Mouse (Mus musculus): ENCODE measurements around the gene Tmod2.

The Tmod2 gene

DNA sequence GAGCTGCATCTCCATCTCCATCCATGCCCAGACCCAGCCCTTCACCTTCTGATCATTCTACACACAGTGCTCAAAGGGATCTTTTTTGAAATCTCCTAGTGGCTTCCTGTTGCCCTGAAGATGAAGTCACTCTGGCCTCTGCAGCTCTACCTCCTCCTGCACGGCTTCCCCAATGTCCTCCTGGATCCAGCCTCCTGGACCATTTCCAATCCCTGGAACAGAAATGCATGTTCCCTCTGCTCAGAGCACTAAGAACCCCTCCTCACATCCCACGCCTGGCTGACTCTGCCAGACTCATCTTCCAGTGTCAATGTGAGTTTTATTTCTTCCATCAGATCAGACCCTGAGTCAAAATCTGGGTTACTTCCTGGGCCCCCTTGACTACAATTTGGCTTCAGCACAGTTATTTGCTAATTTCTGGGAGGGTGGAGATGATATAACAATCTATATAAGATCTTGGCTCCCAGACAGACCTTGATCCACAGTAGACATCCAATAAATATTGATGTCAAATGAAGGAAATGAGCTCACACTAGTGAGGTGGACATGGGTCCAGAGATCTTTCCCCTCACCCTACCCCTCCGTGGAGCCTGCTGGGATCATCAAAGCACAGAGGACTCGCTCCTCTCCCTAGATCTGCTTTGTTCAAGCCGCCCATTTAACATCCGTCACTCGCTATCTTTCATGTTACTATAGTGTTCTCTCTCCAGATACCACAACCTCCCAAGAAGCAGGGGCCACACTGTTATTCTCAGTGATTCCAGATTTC is 10.8 kb downstream of the Tmod2 start:
- no peak for DNase-seq

GRCm38 (mm10) chr9:75599191-75599841 is 11.8 kb downstream of the Tmod2 start:
- no peak for DNase-seq

GRCm38 (mm10) chr9:75597596-75597995 is 13.5 kb downstream of the Tmod2 start:
- no peak for DNase-seq

DNA sequence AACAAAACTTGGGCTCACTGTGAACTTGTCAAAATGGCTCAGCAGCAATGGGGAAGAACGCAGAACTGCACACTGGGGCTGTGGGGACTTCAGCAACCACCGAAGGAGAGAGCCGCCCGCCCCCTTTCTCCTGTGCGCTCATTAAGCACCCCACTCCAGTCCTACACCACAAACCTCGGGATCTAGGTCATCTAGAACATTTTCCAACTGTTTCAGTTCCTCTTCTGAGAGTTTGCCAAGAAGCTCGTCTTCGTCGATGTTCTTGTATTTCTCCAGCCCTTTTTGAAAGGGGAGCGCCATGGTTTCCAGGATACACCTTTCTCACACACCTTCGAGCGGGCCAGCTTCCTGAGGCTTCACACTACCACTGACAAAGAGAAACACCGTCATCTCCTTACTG is 14.1 kb downstream of the Tmod2 start:
- no peak for DNase-seq

- no peak for DNase-seq
Measured at GRCm38 (mm10) chr9:75593481-75593880, 17.6 kb downstream of the Tmod2 start.

- DNase-seq: no peak
Measured at GRCm38 (mm10) chr9:75589850-75590790, 21.0 kb downstream of the Tmod2 start.

DNA sequence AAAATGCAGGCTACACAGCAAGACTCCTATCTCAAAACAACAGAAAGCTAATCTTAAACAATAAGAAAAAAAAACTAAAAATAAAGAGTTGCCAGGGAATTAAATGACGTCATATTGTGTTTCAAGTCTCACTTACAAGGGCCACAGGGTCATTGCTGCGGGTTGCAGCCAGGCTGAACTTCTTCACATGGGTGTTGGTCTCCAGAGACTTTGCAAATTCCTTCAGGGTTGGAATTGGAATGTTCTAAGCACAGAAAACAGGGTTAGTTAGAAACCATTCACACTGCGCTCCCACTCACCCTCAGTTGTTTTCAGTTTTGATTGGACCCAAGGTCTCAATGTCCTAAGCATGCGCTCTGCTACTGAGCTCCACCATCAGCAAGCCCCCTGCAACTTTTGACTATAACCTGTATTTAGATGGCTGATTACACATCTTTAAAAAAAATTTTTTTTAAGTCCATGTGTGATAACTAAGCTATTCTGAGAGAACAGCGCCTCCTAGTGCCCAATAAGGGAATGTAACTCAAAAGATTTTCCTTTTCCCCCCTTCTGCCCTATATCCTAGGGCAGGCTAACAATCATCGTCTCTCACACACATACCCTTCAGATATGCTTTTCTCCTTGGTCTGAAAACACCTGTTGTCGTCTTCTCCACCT is 29.3 kb downstream of the Tmod2 start:
- DNase-seq: peak; percentile 50 to 54

DNA sequence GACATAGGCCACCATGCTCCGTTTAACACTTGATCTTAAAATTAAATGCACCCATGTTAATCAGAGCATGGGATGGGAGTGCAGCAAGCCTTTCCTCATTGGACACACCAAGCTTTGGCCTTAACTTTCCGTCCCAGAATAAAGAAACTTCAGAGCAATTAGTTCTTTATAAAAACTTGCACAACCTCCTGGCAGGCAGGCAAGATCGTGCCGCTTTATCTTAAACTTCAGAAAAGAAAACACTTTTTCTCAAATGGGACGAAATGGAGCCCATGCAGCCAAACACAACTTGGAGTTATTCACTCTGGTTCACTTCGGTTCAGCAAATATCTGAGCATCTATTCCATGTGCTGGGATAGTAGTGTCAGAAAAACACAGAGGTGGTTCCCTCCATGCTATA is 31.8 kb downstream of the Tmod2 start:
- no peak for DNase-seq

DNA sequence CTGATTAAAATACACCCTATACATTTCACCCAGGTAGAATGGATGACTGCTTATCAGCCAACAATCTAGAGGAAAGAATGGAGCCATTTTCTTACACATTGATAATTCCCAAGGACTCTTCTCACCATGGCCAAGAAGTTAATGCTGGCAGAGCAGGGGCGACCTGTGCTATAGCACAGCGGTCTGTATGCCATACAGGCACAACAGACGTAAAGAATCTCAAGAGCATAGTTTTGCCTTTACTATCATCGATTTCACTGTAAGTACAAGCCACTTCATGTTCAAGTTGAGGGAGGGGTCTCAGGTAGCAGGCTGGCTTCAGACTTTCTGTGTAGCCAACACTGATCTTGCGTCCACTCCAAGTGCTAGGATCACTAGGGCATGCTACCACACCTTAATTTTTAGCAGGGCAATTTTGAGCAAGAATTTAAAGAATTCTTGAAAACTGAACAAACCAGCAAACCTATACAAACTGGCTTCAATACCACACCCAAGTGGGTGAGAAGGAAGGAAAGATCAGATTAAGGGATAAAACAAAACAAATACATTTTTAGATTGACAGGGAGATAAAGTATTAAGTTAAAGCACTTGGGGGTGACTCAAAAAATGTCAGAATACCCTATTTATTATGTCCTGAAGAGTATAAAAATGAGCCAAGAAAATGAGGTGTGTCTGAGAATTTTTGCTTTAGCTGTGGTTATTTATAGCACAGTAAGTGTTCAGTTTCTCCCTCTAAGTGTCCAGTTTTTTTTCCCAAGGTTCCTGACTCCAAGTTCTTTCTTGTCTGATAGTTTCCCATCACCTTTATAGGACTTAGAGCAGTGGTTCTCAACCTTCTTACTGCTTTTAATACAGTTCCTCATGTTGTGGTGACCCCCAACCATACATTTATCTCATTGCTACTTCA is 39.8 kb downstream of the Tmod2 start:
- DNase-seq: no peak

DNA sequence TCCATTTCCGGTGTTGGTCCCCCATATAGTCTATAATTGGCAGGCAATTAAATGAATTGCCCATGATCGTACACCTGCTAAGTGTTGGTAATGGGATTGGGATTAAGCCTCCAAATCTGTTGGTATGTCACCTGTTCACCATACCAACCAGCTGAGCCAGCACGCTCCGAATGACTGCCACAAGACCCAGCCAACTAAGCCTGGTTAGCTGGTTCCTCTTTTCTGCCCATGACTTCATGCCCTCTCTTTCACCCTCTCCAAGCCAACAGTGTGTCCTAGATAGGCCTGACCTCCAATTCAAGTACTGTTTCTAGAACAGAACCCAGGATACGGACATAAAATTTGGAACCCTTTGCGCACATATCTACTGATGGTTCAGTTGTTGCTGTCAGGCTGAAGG is 42.7 kb downstream of the Tmod2 start:
- peak; percentile 45 to 46 for DNase-seq

DNA sequence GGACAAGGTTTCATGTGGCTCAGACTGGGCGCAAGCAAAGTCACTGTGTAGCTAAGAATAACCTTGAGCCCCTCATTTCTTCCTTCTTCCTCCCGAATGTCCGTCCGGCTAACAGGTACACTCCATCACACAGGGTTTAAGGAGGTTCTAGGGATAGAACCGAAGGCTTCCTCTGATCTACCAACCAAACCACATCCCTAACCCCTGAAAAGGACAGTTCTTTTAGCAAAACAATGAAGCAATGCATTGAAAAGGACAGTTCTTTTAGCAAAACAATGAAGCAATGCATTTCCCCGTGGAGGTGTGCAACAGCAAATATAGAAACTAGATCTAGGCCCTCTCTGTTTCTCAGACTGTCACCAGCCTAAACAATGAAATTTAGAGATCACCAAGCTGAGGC is 46.2 kb downstream of the Tmod2 start:
- no peak for DNase-seq

GRCm38 (mm10) chr9:75563622-75564021 is 47.5 kb downstream of the Tmod2 start:
- DNase-seq: no peak

DNA sequence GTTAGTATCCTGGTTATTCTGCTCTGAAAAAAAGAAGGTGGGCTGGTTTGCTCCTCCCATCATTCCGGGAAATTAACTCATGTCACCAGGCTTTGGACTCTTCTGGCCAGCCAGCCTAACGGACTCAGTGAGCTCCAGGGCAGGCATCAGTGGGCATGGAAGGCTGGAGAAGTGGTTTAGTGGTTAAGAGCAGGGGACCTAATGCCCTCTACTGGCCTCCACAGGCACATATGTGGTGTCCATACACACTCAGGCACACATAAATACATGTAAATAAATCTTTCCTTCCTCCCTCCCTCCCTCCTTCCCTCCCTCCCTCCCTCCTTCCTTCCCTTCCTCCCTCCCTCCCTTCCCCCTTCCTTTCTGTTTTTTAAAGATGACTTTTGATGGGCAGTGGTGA is 47.9 kb downstream of the Tmod2 start:
- DNase-seq: no peak

DNA sequence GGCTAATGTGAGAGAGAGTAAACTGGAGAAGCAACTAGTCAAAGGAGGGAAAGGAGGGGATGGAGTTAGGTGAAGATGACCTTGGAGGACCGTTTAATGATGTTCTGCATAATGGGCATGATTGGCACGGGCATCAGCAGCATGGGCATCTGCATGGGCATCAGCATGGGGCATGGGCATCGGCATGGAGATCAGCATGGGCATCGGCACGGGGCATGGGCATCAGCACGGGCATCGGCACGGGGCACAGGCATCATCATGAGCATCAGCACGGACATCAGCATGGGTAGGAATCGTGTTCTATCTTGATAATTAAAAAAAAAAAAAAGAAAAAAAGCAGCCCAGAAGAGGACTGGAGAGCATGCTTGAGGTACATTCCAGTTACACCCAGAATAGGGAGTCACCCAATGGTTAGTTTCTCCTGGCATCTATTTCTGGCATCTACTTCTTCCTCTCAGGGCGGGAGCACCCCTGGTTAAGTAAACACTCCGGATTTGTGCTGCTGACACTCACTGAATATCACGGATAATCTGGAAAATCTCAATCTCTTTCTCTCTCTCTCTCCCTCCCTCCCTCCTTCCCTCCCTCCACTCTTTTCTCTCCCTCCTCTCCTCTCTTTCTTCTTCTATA is 50.0 kb downstream of the Tmod2 start:
- DNase-seq: no peak

DNA sequence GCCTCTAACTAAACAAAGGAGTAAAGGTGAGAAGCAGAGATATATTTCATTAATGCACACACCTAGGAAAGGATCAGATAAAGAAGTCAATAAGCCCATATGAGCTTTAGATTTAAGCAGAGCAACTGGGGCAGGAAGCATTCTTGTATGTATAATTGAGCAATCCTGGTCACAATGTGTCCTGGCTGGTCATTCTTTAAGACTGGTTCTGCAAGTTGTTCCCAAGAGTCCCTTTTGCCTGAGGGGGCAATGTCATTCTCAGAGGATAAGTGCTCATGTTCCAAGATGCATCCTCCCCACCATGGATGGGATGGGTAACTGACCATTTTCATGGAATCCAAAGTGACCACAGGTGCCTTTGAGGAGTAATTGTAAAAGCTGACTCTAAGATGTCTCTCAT is 50.8 kb downstream of the Tmod2 start:
- no peak for DNase-seq

DNA sequence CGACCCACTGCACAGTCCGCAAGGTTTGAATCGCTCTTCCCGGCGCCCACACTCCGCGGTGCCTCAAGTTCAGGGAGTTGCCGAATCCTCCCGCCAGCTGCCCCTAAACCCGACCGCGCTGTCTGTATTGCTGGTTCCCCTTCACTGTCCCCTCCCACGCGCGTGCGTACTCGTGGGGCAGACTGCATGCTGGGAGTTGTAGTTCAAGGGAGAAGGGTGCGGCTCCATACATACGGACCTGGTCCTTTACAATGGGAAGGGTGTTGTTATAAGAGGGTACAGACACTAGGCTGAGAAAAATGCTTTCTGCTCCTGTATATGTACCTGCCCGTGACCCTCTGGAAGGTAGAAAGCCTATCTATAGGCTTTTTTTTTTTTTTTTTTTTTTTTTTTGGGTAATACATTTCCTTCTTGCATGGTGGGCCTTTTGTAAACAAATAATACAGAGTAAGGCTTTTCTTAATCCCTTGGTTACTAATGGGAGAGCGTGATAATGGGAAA is 51.6 kb downstream of the Tmod2 start, which contains the start of gene Tmod3:
Tmod3 (minus strand) TSS at position 146 of the 501 bp plus-strand sequence.
- peak; percentile 97 for DNase-seq

- no peak for DNase-seq
Measured at GRCm38 (mm10) chr9:75558812-75559511, 52.2 kb downstream of the Tmod2 start.

GRCm38 (mm10) chr9:75558360-75558759 is 52.8 kb downstream of the Tmod2 start:
- DNase-seq: no peak

GRCm38 (mm10) chr9:75553719-75554118 is 57.4 kb downstream of the Tmod2 start:
- DNase-seq: peak; percentile 25 to 30

GRCm38 (mm10) chr9:75551342-75551741 is 59.8 kb downstream of the Tmod2 start:
- no peak for DNase-seq
